Mouse (Mus musculus): ENCODE results near the gene Clmn. TPM values are rescaled to one million over a fixed set of nuclear protein-coding genes. Genes with fewer than 3 reads are reported as not detected.
"Not testable (repeated sequence)": the region's sequence is repeated elsewhere in the genome, so short reads cannot be mapped to it uniquely, and the experiment has no call there.

Gene Clmn
- total RNA-seq, 2 experiments from 2014 or later: not detected

- ATAC-seq (replicated peaks; ENCODE audit: low FRiP score, poor library complexity, severe bottlenecking): no peak
These were observed 19.9 kb downstream of the Clmn start for GRCm38 (mm10) chr12:104844989-104845388.

- no peak for ATAC-seq (replicated peaks; ENCODE audit: low FRiP score, poor library complexity, severe bottlenecking)
These were observed 20.6 kb downstream of the Clmn start for GRCm38 (mm10) chr12:104844279-104844678.

GRCm38 (mm10) chr12:104841256-104841655 lies 23.6 kb downstream of the Clmn start:
- ATAC-seq (replicated peaks; ENCODE audit: low FRiP score, poor library complexity, severe bottlenecking): no peak

GRCm38 (mm10) chr12:104838987-104839386 lies 25.9 kb downstream of the Clmn start:
- ATAC-seq (replicated peaks; ENCODE audit: low FRiP score, poor library complexity, severe bottlenecking): no peak

- no peak for ATAC-seq (replicated peaks; ENCODE audit: low FRiP score, poor library complexity, severe bottlenecking)
These were observed 26.4 kb downstream of the Clmn start for GRCm38 (mm10) chr12:104838462-104838861.

GRCm38 (mm10) chr12:104837957-104838401 lies 26.9 kb downstream of the Clmn start:
- ATAC-seq (replicated peaks; ENCODE audit: low FRiP score, poor library complexity, severe bottlenecking): peak; percentile 32; the same call in 1 of the 2 replicates

GRCm38 (mm10) chr12:104837111-104837837 lies 27.6 kb downstream of the Clmn start:
- ATAC-seq (replicated peaks; ENCODE audit: low FRiP score, poor library complexity, severe bottlenecking): no peak

- ATAC-seq (replicated peaks; ENCODE audit: low FRiP score, poor library complexity, severe bottlenecking): no peak
These were observed 28.6 kb downstream of the Clmn start for GRCm38 (mm10) chr12:104836230-104836629.

GRCm38 (mm10) chr12:104835369-104836094 lies 29.3 kb downstream of the Clmn start:
- no peak for ATAC-seq (replicated peaks; ENCODE audit: low FRiP score, poor library complexity, severe bottlenecking)

- no peak for ATAC-seq (replicated peaks; ENCODE audit: low FRiP score, poor library complexity, severe bottlenecking)
These were observed 30.1 kb downstream of the Clmn start for GRCm38 (mm10) chr12:104834772-104835171.

GRCm38 (mm10) chr12:104830666-104831435 lies 34.0 kb downstream of the Clmn start:
- no peak for ATAC-seq (replicated peaks; ENCODE audit: low FRiP score, poor library complexity, severe bottlenecking)

- no peak for ATAC-seq (replicated peaks; ENCODE audit: low FRiP score, poor library complexity, severe bottlenecking)
These were observed 34.6 kb downstream of the Clmn start for GRCm38 (mm10) chr12:104830283-104830639.

GRCm38 (mm10) chr12:104829596-104830282 lies 35.1 kb downstream of the Clmn start:
- no peak for ATAC-seq (replicated peaks; ENCODE audit: low FRiP score, poor library complexity, severe bottlenecking)

GRCm38 (mm10) chr12:104828986-104829385 lies 35.9 kb downstream of the Clmn start:
- not testable (repeated sequence) for ATAC-seq (replicated peaks; ENCODE audit: low FRiP score, poor library complexity, severe bottlenecking)

- no peak for ATAC-seq (replicated peaks; ENCODE audit: low FRiP score, poor library complexity, severe bottlenecking)
These were observed 37.2 kb downstream of the Clmn start for GRCm38 (mm10) chr12:104827721-104828120.

GRCm38 (mm10) chr12:104824907-104825267 lies 40.0 kb downstream of the Clmn start:
- peak; percentile 18 for ATAC-seq (replicated peaks; ENCODE audit: low FRiP score, poor library complexity, severe bottlenecking)

- peak; percentile 94 for ATAC-seq (replicated peaks; ENCODE audit: low FRiP score, poor library complexity, severe bottlenecking)
These were observed 40.5 kb downstream of the Clmn start for GRCm38 (mm10) chr12:104824244-104824906.

- peak; percentile 28; the same call in 1 of the 2 replicates for ATAC-seq (replicated peaks; ENCODE audit: low FRiP score, poor library complexity, severe bottlenecking)
These were observed 41.2 kb downstream of the Clmn start for GRCm38 (mm10) chr12:104823722-104824121.

GRCm38 (mm10) chr12:104822838-104823599 lies 41.9 kb downstream of the Clmn start:
- ATAC-seq (replicated peaks; ENCODE audit: low FRiP score, poor library complexity, severe bottlenecking): no peak
